Mouse (Mus musculus) midbrain, postnatal 0 days (tissue): ENCODE measurements around the gene Slc23a2. TPM values are rescaled to one million over a fixed set of nuclear protein-coding genes. Genes with fewer than 3 reads are reported as not detected.

Source experiments
- ATAC-seq: fragments of 200-750 bp; cut with Nextera tagmentation; 2 replicates; pipeline ENCODE4 v1.8.0; 2017; ENCODE audit warnings: moderate number of reproducible peaks, mild to moderate bottlenecking, moderate TSS enrichment, moderate library complexity; ENCODE audit not compliant: low FRiP score
- DNase-seq: peaks from one replicate; pipeline ENCODE4 v3.0.0-alpha.2; 2015; ENCODE audit warnings: low spot score
- H3K27ac ChIP-seq: fragments of 300-500 bp; sonication (generic); 2 replicates; pipeline ENCODE4 v1.5.1; 2014; ENCODE audit warnings: low read depth, mild to moderate bottlenecking, low read length, mixed read lengths
- H3K27me3 ChIP-seq: fragments of 300-500 bp; sonication (generic); 2 replicates; pipeline ENCODE4 v1.6.1; 2014; ENCODE audit warnings: low read length, control low read depth, mixed read lengths; ENCODE audit not compliant: insufficient read depth
- H3K36me3 ChIP-seq: fragments of 300-500 bp; sonication (generic); 2 replicates; pipeline ENCODE4 v1.6.1; 2014; ENCODE audit warnings: low read length, control low read depth, mixed read lengths; ENCODE audit not compliant: insufficient read depth
- H3K4me1 ChIP-seq: fragments of 300-500 bp; sonication (generic); 2 replicates; pipeline ENCODE4 v1.6.1; 2014; ENCODE audit warnings: mild to moderate bottlenecking, control low read depth, antibody characterized with exemption, low read length, mixed read lengths; ENCODE audit not compliant: insufficient read depth
- H3K4me2 ChIP-seq: fragments of 300-500 bp; sonication (generic); 2 replicates; pipeline ENCODE4 v1.6.1; 2014; ENCODE audit warnings: low read depth, mild to moderate bottlenecking, low read length, mixed read lengths; ENCODE audit not compliant: poor library complexity, severe bottlenecking
- H3K4me3 ChIP-seq: fragments of 300-500 bp; sonication (generic); 2 replicates; pipeline ENCODE4 v1.5.1; 2014; ENCODE audit warnings: low read depth, mild to moderate bottlenecking, low read length, moderate library complexity
- H3K9ac ChIP-seq: fragments of 300-500 bp; sonication (generic); replicated peaks from 2 replicates; pipeline ENCODE4 v1.6.1; 2014; ENCODE audit warnings: mild to moderate bottlenecking, low read length, moderate library complexity, mixed read lengths; ENCODE audit not compliant: poor library complexity, severe bottlenecking
- H3K9me3 ChIP-seq: fragments of 300-500 bp; sonication (generic); 2 replicates; pipeline ENCODE4 v1.6.1; 2016; ENCODE audit warnings: low read length, control low read depth
- CTCF ChIP-seq: IDR thresholded peaks from 2 replicates; pipeline ENCODE4 v1.5.1; 2016; ENCODE audit warnings: antibody characterized with exemption, mild to moderate bottlenecking
- WGBS: fragments of 180-500 bp; shearing (Covaris S2); extraction: QIAGEN DNeasy Blood & Tissue Kit; methylation state at CpG from one replicate; pipeline ENCODE4 v1.1.7; 2014; 5-methylcytosine and 5-hydroxymethylcytosine counted together
- polyA plus RNA-seq: library from polyadenylated mRNA; unstranded; fragments of >200 nt; fragmentation: Nextera tagmentation; extraction: Ambion mirVana; gene quantifications from 2 replicates; pipeline ENCODE4 v1.2.1, GENCODE M21; 2015
- total RNA-seq: library from RNA; depleted of rRNA; stranded (reverse); fragments of >200 nt; gene quantifications from 2 replicates; pipeline ENCODE4 v1.2.3, GENCODE M21; 2014

Gene Slc23a2
- total and polyA plus RNA-seq, 2 experiments from 2014 or later: 30.5 to 64.5 TPM

GRCm38 (mm10) chr2:132103265-132103664 is 41.6 kb downstream of the Slc23a2 start:
- Histone ChIP-seq H3K27me3 (no peaks in the 10 kb centered on the region), H3K9me3 (no peaks in the 10 kb centered on the region), H3K36me3 (peaks cover 10% of the 10 kb centered on the region), H3K4me3 (no peak overlapping the region), H3K4me2 (no peak overlapping the region), H3K9ac (no peak overlapping the region), H3K4me1 (no peaks in the 10 kb centered on the region), H3K27ac (no peak overlapping the region)
- TF ChIP-seq CTCF: no peak
- 26% methylated on average over 8 of the region's 8 CpGs for WGBS
- no peak for ATAC-seq
- no peak for DNase-seq

GRCm38 (mm10) chr2:132102505-132103130 is 42.3 kb downstream of the Slc23a2 start:
- Histone ChIP-seq H3K36me3 (peaks cover 14% of the 10 kb centered on the region), H3K9ac (no peak overlapping the region), H3K4me2 (no peak overlapping the region), H3K4me1 (no peaks in the 10 kb centered on the region), H3K27me3 (no peaks in the 10 kb centered on the region), H3K9me3 (no peaks in the 10 kb centered on the region), H3K4me3 (no peak overlapping the region), H3K27ac (no peak overlapping the region)
- WGBS: 74% methylated on average over 10 of the region's 10 CpGs
- no peak for TF ChIP-seq CTCF
- ATAC-seq (no peak), DNase-seq (no peak)

- ATAC-seq (no peak), DNase-seq (no peak)
- Histone ChIP-seq H3K9ac (no peak overlapping the region), H3K4me3 (no peak overlapping the region), H3K4me2 (no peak overlapping the region), H3K36me3 (peaks cover 18% of the 10 kb centered on the region), H3K9me3 (no peaks in the 10 kb centered on the region), H3K27ac (no peak overlapping the region), H3K4me1 (no peaks in the 10 kb centered on the region), H3K27me3 (no peaks in the 10 kb centered on the region)
- WGBS: 68% methylated on average over 9 of the region's 9 CpGs
- no peak for TF ChIP-seq CTCF
These were observed 45.8 kb downstream of the Slc23a2 start for GRCm38 (mm10) chr2:132098942-132099672.

- WGBS: 88% methylated on average over 4 of the region's 4 CpGs
- Histone ChIP-seq H3K36me3 (peaks cover 20% of the 10 kb centered on the region), H3K9ac (no peak overlapping the region), H3K9me3 (no peaks in the 10 kb centered on the region), H3K4me3 (no peak overlapping the region), H3K4me2 (no peak overlapping the region), H3K27ac (no peak overlapping the region), H3K27me3 (no peaks in the 10 kb centered on the region), H3K4me1 (no peaks in the 10 kb centered on the region)
- no peak for TF ChIP-seq CTCF
- no peak for DNase-seq
- ATAC-seq: no peak
These were observed 46.5 kb downstream of the Slc23a2 start for GRCm38 (mm10) chr2:132098365-132098764.

GRCm38 (mm10) chr2:132096582-132096981 is 48.3 kb downstream of the Slc23a2 start:
- ATAC-seq: no peak
- Histone ChIP-seq H3K27ac (no peak overlapping the region), H3K4me3 (no peak overlapping the region), H3K36me3 (peaks cover 30% of the 10 kb centered on the region), H3K4me1 (no peaks in the 10 kb centered on the region), H3K27me3 (no peaks in the 10 kb centered on the region), H3K9ac (no peak overlapping the region), H3K4me2 (no peak overlapping the region), H3K9me3 (no peaks in the 10 kb centered on the region)
- DNase-seq: no peak
- TF ChIP-seq CTCF: no peak
- WGBS: 64% methylated on average over 4 of the region's 4 CpGs

GRCm38 (mm10) chr2:132095821-132096220 is 49.1 kb downstream of the Slc23a2 start:
- H3K36me3 ChIP-seq: peaks cover 34% of the 10 kb centered on the region
- 85% methylated on average over 6 of the region's 6 CpGs for WGBS
- TF ChIP-seq CTCF: no peak
- H3K27ac ChIP-seq: no peak overlapping the region
- H3K4me1 ChIP-seq: no peaks in the 10 kb centered on the region
- H3K27me3 ChIP-seq: no peaks in the 10 kb centered on the region
- ATAC-seq (no peak), DNase-seq (no peak)
- H3K9ac ChIP-seq: no peak overlapping the region
- H3K4me3 ChIP-seq: no peak overlapping the region
- no peak overlapping the region for H3K4me2 ChIP-seq
- H3K9me3 ChIP-seq: no peaks in the 10 kb centered on the region
